Mouse (Mus musculus) kidney, postnatal 10 days (tissue): Measurements from ENCODE around the gene Defb43.

Experiments
- DNase-seq: peaks from one replicate; pipeline ENCODE4 v3.0.0; 2021; ENCODE audit warnings: mixed read lengths

Gene Defb43

DNA sequence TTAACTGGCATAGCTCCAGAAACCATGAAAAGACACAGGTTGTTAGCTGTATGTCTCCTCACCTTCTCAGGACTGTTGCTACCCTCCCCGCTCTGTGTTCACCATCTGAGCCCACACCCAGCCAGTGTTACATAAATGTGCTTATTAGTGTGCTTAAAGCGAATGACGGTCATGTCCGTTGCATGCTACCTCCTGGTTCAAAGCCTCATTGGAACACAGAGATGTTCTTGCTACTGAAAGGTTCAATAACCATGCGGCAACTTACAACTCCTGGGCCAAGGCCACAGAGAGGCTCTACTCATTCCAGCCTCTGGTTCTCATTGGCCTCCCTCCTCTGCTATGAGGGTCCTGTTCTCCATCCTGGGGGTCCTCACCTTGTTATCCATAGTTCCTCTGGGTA, at the start of gene Defb43:
Defb43 (plus strand) TSS at position 301 of the 400 bp plus-strand sequence.
- no peak for DNase-seq

DNA sequence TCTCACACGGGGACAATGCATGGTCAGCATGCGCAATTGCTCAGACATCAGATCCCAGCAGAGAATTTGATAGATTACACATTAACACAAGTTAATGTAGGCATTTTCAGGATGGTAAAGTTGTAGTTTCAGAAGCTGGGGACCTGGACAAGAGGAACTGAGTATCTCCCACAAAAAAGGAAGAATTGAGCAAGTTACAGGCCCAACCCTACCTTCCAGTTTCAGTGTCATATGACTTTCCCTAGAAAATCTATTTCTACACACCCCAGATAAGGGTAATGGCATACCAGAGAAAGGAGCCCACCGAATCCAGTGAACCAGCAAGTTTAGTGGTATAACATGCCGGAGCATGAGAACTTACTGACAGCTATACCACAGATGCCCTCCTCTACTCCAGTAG, 47.9 kb upstream of the Defb43 start:
- DNase-seq, result no peak

DNA sequence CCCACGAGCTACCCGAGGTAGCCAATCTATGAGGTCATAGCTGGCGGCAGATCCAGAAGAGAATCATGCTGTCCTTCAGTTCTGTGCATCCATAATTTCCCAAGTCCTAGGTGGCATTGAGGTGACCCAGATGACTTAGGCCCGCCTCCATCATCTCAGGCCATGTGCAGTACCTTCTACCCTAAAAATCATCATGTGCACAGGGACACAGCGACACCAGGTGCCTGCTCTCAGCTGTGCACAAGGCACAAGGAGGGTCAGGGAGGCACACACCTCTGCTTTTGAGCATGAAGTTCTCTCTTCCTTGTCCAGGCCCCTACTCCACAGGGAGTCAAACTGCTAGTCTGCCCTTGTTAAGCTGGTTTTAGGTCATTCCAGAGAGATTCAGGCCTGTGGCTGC, 46.2 kb upstream of the Defb43 start:
- no peak for DNase-seq

DNA sequence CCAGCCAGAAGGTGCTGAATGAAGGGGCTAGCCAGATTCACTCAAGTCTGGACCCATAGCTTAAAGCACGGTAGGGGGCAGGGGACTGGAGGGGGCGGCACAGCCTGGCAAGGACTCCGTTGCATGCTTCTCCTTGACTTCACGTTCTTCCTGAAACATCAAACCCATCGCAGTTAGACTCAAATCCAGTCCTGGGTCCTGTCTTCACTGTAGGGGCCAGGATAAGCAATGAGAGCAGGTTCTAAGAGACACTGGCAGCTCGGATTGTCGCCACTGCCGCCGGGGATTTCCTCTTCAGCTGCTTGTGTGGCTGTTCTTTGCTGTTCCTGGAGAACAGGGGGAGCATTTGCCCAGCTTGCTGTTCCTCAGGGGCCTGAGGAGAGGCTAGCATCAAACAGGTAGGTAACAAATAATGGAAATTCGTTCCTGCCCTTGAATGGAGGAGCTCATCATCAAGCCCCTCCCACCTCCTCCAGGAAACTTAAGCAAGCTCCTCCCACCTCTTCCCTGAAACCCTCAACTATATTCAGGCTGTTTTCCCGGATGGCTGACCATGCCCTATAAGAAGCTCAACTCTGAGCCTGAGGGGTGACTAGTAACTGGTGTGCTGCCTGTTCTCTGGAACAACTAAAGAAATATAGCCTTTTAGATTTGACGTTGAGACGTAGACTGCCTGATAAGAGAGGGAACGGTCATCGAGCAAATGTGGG, 45.6 kb upstream of the Defb43 start:
- peak; percentile 30 for DNase-seq

DNA sequence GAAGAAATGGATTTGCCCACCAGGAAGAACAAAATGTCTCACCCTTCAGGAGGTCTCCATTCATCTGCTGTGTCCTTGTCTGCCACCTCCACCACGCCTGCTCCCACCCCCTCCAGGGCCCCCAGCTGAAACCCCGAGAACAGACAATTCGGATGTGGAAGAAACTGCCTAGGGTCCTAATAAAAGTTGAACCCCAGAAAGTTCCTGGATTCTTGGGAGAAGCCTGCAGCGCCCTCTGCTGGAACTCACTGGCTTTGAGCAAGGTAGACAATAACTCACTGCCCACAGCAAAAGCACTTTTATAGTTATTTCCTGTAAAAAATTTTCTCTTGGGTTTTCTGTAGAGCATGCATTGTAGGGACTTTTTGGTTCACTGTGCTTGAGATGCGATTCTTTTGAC, 36.5 kb upstream of the Defb43 start:
- peak; percentile 83 for DNase-seq

DNA sequence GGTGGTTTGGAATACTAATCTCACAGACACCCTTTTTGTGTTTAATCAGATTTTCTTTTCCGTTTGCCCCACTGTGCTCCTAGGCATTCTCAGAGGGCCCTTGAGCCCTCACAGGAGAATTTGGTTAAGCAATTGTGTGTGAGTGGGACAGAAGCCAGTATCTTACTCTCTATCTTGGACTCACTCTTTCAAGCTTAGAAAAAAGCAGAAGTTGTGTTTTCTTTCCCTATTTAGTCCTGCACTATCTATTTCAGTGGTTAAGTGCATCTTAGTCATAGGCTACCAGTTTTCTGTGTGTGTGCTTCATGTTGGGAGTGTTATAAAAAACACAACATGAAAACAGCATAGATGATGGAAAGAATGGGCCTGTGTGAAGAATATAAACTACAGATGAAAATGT, 31.8 kb upstream of the Defb43 start:
- DNase-seq, result no peak

DNA sequence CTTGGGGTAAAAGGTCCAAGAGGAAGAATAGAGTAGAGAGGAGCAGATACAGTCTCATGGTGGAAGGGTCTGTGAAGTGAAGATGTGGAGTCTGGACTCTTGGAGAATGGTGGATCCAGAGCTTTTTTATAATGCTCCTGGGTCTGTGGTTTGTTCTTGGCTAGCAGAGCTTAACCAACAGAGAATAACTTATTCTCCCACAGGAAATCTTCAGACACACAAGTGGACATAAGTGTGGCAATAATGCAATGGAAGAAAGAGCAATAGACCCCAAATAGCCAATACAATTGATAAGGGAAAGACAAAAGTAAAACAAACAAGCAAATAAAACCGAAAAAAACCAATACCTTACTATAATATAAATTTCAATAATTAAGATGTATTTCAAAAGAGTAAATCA, 27.2 kb upstream of the Defb43 start, which contains the start of gene Defb48:
Defb48 (minus strand) TSS at position 101 of the 400 bp plus-strand sequence.
- no peak for DNase-seq

DNA sequence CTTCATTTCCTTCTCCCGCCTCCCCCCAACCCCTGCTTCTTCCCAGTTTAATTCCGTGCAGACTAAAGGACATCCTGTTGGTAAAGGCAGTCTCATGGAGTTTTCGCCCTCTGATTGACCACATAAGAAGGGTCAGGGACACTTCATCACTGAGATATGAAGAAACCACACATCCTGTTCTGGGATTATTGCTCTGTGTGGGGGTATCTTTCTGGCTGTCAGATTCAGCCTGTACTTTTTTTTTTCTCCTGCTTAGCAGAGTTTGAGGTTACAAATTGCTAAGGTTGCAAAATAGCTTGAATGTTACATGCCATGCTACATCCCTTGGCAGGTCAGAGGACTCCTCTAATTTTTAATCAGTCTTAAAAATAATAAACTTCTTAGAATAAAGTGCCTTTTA, 20.3 kb upstream of the Defb43 start:
- no peak for DNase-seq

DNA sequence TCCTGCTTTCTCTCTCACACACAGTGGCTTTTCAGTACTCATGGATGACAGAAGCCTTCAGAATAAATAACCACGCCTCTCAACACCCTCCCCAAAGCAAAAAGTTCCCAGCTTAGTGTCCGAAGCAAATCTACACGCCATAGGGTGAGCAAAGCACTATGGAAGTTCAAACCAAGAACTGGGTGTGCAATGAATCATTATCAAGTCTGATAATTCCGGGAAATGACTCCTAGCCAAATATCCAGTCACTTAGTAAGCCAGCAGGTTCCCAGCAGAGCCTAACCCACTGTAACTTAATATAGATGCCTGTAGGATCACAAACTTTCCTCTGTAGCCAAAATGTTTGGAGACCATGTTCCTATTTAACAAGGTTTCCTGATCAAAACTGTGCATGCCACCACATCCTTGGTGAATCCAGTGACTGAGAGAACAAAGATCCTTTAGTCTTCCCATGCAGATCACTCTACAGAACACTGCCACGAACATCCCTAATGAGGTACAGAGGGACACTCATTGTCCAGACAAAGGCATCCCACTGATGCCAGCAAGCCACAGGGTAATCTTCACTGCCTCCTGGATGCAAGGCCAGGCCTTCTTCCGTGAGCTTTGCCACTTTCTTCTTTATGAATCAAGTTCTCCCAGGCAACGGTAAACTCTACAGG, 19.6 kb upstream of the Defb43 start:
- DNase-seq, result no peak

DNA sequence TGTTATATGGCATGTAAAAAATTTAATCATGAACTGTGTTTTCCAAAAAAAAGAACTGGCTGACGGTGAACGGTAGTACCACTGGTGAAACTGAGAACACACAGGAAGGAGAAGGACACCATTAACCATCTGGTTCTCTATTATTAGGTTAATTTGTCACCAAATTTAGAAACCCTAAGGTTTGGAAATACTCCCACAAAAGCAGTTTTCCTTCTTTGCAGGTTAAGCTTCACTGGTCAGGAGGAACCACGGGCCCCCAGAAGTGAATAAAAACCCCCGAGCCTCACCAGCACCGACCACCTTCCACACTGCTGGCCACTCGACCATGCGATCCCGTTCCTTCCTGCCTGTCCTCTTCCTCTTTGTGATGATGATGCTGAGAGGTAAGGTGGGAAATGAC, 13.8 kb upstream of the Defb43 start, which contains the start of gene Defb47:
Defb47 (plus strand) TSS at position 301 of the 400 bp plus-strand sequence.
- DNase-seq, result no peak

DNA sequence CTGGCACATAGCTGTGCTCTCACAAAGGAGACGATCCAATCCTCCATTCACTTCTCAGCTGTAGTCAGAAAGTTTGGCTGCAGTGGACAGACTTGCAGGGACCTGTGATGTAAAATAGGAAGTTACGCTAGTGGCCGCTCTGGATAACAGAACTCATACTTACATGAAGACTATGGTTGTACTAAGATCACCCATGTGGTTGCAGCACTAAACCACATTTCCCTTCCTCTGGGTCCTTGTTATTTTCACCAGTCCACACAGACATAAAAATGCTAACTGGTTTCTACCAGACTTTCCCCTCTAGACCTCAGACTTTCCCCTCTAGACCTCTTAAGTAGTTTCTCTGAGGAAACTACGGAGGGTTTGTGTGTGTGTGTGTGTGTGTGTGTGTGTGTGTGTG, 12.6 kb upstream of the Defb43 start:
- DNase-seq, result no peak

DNA sequence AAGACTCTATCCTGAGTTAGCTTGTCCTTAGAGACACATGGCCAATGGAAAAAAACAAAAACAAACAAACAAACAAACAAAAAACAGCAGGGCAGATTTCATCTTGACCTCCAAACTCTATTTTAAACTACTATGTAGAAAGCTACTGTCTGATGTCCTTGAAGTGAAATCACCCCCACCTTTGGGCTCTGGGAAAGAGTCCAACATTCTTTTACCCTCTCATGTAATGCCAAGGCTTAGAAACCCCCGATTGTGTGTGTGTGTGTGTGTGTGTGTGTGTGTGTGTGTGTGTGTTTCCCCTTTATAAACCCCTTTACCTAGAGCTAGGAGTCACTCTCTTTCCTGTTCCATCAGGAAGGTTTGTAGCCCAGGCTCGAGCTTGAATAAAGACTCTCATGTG, 9.0 kb upstream of the Defb43 start:
- DNase-seq, result peak; percentile 8

DNA sequence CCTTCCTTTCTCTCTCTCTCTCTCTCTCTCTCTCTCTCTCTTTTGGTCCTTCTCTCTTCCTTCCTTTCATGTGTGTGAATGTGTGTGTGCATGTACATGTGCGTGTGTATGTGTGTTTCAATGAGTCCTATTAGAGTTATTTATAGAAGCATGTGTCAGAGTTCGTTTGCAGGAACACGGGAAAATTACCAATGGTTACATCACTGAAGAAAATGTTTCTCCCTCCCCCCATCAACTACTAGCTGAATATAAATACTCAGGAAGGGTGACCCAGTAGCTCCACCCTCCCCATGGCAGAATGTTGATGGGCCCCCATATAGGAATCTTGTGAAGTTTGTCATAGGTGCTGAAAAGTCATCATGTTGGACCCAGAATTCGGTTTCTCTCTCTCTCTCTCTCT, 1.5 kb downstream of the Defb43 start:
- DNase-seq, result no peak

DNA sequence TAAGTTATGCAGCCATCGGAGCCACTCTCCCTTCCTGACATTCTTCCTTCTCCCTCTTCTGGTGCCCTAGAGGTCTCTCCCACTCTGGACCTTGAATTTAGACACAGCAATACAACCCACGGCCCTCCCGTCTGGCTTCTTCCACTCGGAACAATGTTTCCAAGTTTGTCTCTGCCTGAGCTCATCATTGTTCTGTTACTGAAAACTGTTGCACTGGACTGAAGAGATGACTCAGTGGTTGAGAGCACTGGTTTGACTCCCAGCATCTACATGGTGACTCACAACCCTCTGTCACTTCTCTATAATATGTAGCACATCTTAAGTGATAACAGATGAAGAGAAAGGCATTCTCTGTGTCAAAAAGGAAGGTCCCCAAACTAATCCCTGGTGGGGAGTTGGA, 3.1 kb downstream of the Defb43 start:
- no peak for DNase-seq

DNA sequence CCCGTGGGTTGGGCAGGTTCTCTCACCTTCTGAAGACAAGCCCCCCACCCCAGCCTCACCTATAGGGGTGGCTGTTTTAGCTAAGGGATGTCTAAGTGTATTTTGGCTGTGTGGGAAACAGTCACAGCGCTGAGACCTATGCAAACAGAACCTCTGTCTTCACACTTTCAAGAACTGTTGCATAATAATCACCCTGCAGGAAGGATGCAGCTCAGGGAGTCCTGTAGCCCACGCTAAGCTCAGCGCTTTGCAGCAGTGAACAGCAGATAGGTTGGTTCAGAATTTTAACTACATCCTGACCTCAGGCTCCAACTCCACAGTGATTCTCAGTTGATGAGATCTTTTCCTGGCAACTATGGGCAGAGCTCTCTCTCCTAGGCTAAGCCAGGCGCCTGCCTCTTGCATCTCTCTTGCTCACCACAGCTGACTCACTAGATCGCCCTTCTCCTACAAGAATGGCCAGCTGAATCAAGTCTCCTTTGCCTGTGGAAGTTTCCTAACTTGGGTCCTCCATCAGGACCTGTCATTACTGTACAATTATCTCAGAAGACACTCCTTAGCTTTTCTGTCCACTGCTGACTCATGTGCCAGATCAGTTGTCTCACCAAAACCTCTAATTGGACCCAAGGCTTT, 9.1 kb downstream of the Defb43 start:
- no peak for DNase-seq

DNA sequence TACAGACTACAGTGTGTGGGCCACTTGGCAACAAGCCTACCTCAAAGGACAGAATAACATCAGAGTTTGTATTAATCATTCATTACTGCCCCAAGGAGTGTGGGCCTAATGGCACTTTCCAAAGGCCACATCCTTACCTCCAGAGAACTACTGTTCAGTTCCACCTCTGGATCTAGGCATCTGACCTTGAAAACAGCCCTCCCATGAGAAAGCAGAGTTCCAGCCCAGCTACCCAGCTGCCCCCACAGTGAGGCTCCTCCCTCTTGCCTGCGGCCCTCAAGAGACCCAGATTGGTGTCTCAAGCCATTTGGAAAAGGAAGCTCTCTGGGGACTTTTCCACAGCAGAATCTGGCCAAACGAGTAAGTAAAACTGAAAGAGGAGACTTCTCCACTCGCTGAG, 35.1 kb downstream of the Defb43 start, which contains the start of gene Defb42:
Defb42 (plus strand) TSS at position 301 of the 400 bp plus-strand sequence.
- no peak for DNase-seq

DNA sequence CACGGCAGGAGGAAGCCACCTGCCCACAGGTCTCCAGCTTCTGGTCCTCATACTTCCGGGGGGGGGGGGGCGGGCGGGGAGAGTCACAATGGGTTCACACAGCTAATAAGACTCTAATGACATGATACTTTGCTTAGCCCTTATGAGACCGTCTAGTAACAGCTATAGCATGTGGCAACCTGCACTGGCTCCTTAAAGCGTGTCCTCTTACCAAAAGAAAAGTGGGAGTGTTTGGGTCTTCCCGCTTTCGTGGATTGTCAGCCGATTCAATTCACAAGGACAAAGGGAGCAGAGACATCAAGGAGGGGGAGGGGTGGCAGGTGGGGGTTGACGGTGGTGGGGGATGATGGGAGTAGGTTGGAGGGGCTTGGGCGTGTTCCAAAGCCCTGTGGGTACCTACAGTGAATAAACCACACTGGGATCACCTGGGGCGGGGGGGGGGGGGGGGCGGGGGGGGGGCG, 38.4 kb downstream of the Defb43 start, which contains the start of gene Defb30:
Defb30 (minus strand) TSS at position 51 of the 461 bp plus-strand sequence.
- no peak for DNase-seq

DNA sequence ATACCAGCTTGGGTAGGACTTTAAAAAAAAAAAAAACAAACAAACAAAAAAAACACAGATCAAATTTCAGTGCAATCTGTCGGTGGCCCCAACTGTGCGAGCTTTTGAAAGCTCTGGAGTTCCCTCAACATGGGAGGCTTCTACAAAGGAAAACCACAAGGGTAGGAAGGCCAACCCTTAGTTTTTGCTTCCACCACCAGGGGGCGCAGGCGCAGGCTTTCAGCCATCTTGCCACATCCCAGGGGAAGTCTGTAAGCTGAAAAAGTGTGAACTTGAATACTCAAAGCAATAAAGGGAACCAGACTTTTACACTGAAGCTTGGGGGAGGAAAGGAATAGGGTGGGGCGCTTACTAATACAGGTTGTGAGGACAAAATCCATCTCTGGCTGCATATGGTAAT, 39.2 kb downstream of the Defb43 start:
- peak; percentile 71 for DNase-seq

DNA sequence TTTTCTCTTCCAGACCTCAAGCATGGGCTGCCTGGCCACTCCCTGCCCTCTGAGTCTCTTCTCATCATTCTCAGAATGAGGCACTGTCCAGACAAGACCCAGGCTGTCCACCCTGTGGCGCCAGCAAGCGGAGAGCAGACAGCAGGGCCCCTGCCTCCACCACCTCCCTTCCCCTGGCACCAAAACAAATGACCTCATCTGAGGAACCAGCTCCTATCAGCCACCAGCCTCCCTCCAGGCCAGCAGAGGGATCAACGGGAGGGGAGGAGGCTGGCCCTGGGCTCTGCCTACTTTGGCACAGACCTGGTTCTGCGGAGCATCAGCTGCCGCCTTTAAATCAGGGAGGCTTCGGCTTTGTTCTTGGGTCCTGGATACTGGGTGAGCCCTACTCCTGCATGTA, 43.2 kb downstream of the Defb43 start:
- DNase-seq, result peak; percentile 30

DNA sequence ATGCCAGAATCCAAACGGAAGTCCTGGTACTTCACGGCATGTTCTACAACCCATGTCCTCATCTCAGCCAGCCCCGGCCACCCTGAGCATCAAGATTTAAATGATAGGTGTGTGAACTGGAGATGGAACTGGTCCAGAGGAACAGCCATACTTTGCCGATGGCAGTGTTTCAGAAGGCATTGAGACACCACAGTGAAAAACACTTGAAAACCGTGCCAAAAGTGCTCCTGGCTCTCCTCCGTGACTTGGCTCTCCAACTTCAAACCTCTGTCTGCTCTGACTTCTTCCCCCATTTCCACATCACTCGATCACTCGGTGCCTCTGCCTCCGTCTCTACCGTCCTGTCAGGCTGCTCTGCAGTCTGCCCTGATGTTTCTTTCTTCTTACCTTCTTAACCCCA, 48.8 kb downstream of the Defb43 start:
- DNase-seq, result no peak

DNA sequence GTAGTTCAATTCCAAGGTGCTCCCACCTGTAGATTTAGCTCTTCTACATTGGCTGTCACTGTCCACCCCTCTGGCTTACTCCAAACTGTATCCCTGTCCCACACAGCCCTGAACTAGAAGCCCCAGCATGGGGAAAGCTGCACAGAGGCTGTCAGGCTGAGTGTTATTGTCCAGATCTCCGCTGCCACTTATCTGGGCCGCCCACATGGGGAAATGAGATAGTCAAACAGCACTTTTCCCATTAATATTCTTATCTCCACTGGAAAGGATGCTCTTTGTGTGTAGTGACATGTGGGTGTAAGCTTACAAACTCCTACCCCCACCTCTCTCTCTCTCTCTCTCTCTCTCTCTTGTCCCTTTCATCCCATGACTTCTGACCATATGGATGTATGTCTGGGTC, 50.6 kb downstream of the Defb43 start:
- DNase-seq, result no peak

DNA sequence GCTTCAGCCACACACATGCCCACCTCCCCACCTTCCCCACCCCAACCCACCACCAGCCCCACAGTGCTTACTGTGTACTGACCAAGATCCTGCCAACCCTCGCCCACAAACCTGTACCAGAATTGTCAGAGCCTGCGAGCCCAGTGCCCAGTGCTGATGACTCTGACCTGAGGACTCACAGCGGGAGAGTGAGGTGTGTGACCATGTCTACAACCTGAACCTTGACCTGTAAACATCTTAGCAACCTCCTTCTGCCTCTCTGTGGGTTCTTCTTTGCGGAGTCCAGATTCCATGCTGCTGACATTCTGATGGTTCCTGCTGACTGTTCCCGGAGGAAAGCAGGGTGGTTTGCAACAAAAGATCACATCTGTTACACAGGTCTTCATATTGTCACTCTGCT, 53.8 kb downstream of the Defb43 start:
- no peak for DNase-seq

DNA sequence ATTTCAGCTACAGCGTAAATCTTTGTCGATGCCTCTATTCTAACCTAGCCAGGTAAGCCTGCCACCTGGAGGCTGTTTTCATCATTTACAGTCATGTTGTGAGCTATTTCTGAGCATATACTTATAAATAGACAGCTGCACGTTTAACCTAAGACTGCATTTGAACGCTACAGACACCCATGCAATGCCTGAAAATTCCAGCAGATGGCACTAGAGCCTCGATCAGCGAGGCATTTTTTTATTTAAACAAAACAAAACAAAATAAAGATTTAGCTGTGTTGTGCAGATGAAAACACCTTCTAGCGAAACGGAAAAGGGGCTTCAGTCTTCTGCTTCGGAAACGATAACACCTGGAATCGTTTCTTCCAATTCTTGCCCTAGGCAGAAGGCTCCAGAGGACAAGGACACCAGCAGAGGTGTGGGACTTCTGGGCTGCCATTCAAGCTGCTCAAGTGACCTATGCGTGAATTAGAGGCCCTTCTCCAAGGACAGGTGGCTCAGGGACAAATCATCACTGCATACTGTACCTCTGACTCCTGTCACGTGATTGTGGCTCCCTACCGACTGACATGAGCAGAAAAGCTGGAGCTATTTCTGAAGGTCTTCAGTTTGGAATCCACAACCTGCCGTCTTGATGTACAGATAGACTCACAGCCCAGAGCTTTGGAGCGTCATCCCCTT, 55.2 kb downstream of the Defb43 start:
- peak; percentile 86 for DNase-seq
